Mouse (Mus musculus) NIH3T3 (cell line): ENCODE data around the gene Agfg2.

ENCODE experiments used
- DNase-seq: peaks from one replicate; pipeline ENCODE4 v3.0.0-alpha.2; 2012; ENCODE audit warnings: low read depth

Agfg2 gene

GRCm38 (mm10) chr5:137683388-137684293 is 885 bp downstream of the Agfg2 start:
- peak; percentile 49 for DNase-seq

GRCm38 (mm10) chr5:137682526-137682925 is 2.0 kb downstream of the Agfg2 start:
- no peak for DNase-seq

GRCm38 (mm10) chr5:137679726-137680125 is 4.8 kb downstream of the Agfg2 start:
- no peak for DNase-seq

GRCm38 (mm10) chr5:137678736-137679135 is 5.8 kb downstream of the Agfg2 start:
- no peak for DNase-seq

GRCm38 (mm10) chr5:137677859-137678258 is 6.7 kb downstream of the Agfg2 start:
- DNase-seq: no peak

- DNase-seq: no peak
Measured at GRCm38 (mm10) chr5:137674786-137675185, 9.7 kb downstream of the Agfg2 start.

GRCm38 (mm10) chr5:137673015-137673414 is 11.5 kb downstream of the Agfg2 start:
- DNase-seq: no peak

- DNase-seq: peak; percentile 31
Measured at GRCm38 (mm10) chr5:137672361-137672760, 12.2 kb downstream of the Agfg2 start.

GRCm38 (mm10) chr5:137671443-137672240 is 12.9 kb downstream of the Agfg2 start:
- DNase-seq: peak; percentile 94

GRCm38 (mm10) chr5:137670240-137670639 is 14.3 kb downstream of the Agfg2 start:
- peak; percentile 32 for DNase-seq

- no peak for DNase-seq
Measured at GRCm38 (mm10) chr5:137668971-137669370, 15.6 kb downstream of the Agfg2 start.

- no peak for DNase-seq
Measured at GRCm38 (mm10) chr5:137663057-137663456, 21.5 kb downstream of the Agfg2 start.

GRCm38 (mm10) chr5:137660064-137660688 is 24.4 kb downstream of the Agfg2 start:
- DNase-seq: peak; percentile 79

- peak; percentile 93 for DNase-seq
Measured at GRCm38 (mm10) chr5:137656977-137657376, 27.5 kb downstream of the Agfg2 start.

GRCm38 (mm10) chr5:137654746-137655145 is 29.8 kb downstream of the Agfg2 start:
- peak; percentile 49 for DNase-seq

GRCm38 (mm10) chr5:137653366-137653765 is 31.2 kb downstream of the Agfg2 start:
- no peak for DNase-seq

- peak; percentile 90 for DNase-seq
Measured at GRCm38 (mm10) chr5:137652474-137652873, 32.1 kb downstream of the Agfg2 start.

- DNase-seq: no peak
Measured at GRCm38 (mm10) chr5:137649669-137650571, 34.6 kb downstream of the Agfg2 start.

- no peak for DNase-seq
Measured at GRCm38 (mm10) chr5:137649251-137649650, 35.3 kb downstream of the Agfg2 start.

GRCm38 (mm10) chr5:137647827-137648601 is 36.5 kb downstream of the Agfg2 start:
- peak; percentile 47 for DNase-seq
